Mouse (Mus musculus): ENCODE data around the gene Actg1. TPM values are rescaled to one million over a fixed set of nuclear protein-coding genes. Genes with fewer than 3 reads are reported as not detected.

The Actg1 gene
- polyA plus RNA-seq, 1 experiment from 2014 or later, result 2,965 TPM

DNA sequence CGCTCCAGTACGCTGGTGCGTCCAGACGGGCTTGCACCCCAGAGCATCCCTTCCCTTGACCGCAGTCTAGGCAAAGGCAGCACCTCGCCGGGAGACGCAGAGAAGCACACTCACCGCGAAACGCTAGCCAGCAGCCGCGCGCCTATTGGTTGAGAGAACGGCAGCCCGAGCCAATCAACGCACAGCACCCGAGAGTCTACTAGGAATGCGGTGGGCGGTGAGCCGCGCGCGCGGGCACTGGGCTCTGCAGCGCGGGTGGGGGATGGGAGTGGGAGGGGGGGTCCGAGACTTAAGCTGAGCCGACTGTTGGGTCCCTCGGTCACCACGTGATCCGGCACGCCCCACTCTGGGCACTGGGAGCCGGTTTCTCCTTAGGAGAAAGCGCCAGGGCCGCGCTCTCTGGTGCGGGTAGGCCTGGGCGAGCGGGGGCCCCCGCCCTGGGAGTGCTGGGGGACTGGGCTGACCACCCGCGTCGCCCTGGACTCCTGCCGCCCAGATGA, 37.5 kb downstream of the Actg1 start:
- ATAC-seq (ENCODE audit: low FRiP score) (peak; percentile 91), DNase-seq (ENCODE audit: low spot score, missing footprints) (peak; percentile 99)
- Histone ChIP-seq H3K27me3 (ENCODE audit: control insufficient read depth, insufficient read depth, low read length) (peaks cover 9% of the 10 kb centered on the region; the same call in 1 of the 2 replicates), H3K4me1 (ENCODE audit: control insufficient read depth, insufficient read depth, low read length) (peaks cover 48% of the 10 kb centered on the region), H3K9ac (ENCODE audit: low read length) (peak overlapping the region; percentile 79), H3K4me3 (ENCODE audit: low read depth, low read length) (peak overlapping the region; percentile 32), H3K36me3 (ENCODE audit: control insufficient read depth, insufficient read depth, low read length) (no peaks in the 10 kb centered on the region), H3K9me3 (ENCODE audit: control insufficient read depth, low read length) (no peaks in the 10 kb centered on the region), H3K27ac (ENCODE audit: low read depth, low read length) (peak overlapping the region; percentile 93), H3K4me2 (peak overlapping the region; percentile 77)
- 1% methylated on average over 45 of the region's 45 CpGs for WGBS

DNA sequence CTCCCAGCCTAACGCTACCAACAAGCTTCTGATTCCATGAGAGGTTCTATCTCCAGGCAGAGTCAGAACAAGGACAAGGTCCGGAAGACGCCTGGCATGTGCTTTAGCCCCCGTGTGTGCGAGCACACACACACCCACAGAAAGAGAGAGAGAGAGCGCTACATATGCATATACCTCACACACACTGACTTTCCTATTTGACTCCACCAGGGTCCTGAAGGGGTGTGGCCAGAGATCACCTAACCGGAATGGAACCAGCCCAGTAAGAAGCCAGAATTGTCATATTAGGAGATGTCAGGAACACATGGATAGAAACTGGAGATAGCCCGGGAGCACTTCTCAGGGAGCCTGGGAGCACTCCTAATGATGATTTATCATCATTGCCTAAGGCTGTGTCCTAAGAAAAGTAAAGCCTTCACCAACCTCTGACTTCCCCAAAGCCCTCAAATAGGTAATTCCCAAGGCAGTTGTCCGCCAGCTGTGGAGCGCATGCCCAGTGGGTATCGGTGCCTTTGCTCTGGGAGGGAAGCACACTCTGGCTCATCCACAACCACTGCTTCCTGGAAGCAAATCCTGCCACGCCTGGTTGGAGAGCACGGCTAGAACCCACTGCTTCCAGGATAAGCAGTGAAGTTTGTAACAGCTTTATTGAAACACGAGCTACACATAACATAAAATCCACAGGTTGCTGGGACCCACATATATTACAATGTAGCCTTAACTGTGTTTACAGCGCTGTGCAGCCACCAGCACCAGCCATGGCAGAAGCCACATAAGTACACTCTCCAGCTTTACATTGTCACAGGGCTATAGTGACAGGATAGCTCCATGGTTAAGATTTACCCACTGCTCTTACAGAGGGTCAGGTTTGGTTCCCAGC, 39.7 kb downstream of the Actg1 start:
- no peaks in the 10 kb centered on the region for H3K9me3 ChIP-seq (ENCODE audit: control insufficient read depth, low read length)
- DNase-seq (ENCODE audit: low spot score, missing footprints) (peak; percentile 81), ATAC-seq (ENCODE audit: low FRiP score) (no peak)
- WGBS, result 54% methylated on average over 15 of the region's 15 CpGs
- peaks cover 53% of the 10 kb centered on the region for H3K4me1 ChIP-seq (ENCODE audit: control insufficient read depth, insufficient read depth, low read length)
- no peak overlapping the region for H3K4me3 ChIP-seq (ENCODE audit: low read depth, low read length)
- H3K4me2 ChIP-seq, result no peak overlapping the region
- H3K27ac ChIP-seq (ENCODE audit: low read depth, low read length), result no peak overlapping the region
- H3K36me3 ChIP-seq (ENCODE audit: control insufficient read depth, insufficient read depth, low read length), result no peaks in the 10 kb centered on the region
- no peak overlapping the region for H3K9ac ChIP-seq (ENCODE audit: low read length)
- H3K27me3 ChIP-seq (ENCODE audit: control insufficient read depth, insufficient read depth, low read length), result peaks cover 10% of the 10 kb centered on the region; the same call in 1 of the 2 replicates

DNA sequence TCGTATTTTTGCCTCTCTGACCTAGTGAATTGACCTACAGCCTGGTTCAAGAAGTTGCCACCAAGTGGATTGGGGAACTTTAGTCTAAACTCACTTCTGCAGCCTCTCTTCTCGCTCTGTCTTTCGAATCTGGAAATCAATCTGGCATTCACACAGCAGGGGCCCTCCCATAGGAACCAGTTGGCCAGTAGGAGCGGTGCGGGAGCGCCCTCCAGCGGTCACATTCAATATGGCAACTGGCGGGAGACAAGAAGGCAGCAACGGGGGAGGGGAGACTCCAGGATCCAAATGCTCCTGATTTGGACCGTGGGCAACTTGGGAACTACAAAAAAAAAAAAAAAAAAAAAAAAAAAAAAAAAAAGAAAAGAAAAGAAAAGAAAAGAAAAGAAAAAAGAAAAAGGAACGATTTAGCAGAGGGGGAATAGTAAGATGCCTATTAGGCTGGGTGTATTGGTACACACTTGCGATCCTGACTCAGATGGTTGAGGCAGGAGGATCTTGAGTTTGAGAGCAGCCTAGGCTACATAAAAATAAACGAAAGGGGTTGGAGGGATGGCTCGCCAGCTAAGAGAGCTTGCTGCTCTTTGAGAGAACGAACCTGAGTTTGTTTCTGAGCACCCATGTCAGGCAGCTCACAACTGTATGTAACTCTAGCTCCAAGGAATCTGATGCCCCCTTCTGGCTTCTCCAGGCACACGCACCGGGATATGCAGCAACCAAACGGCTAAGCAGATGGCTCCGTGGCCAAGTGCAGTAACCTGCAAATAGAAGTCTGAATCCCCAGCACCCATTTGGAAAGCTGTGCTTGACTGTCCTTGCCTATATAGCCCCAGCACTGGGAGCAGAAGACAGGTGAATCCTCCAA, 40.5 kb downstream of the Actg1 start:
- WGBS, result 7% methylated on average over 19 of the region's 19 CpGs
- peak; percentile 100 for DNase-seq (ENCODE audit: low spot score, missing footprints)
- Histone ChIP-seq H3K27ac (ENCODE audit: low read depth, low read length) (peak overlapping the region; percentile 8; the same call in 1 of the 2 replicates), H3K27me3 (ENCODE audit: control insufficient read depth, insufficient read depth, low read length) (peaks cover 10% of the 10 kb centered on the region; the same call in 1 of the 2 replicates), H3K4me2 (peak overlapping the region; percentile 19; the same call in 1 of the 2 replicates), H3K4me1 (ENCODE audit: control insufficient read depth, insufficient read depth, low read length) (peaks cover 53% of the 10 kb centered on the region), H3K9me3 (ENCODE audit: control insufficient read depth, low read length) (no peaks in the 10 kb centered on the region), H3K4me3 (ENCODE audit: low read depth, low read length) (no peak overlapping the region), H3K9ac (ENCODE audit: low read length) (no peak overlapping the region), H3K36me3 (ENCODE audit: control insufficient read depth, insufficient read depth, low read length) (no peaks in the 10 kb centered on the region)
- ATAC-seq (ENCODE audit: low FRiP score), result no peak

DNA sequence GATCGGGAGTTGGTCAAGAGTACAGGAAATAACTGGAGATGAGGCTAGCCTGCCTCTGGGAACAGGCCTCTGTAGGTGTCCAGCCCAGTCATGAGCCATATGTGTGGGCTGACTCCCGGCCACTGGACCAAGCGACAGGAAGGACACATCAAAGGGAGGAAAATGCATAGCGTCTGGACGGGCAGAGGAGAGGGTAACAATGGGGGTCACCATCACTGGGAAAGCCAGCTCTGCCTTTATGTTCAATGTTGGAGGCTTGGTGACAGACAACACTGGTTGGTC, 41.3 kb downstream of the Actg1 start:
- Histone ChIP-seq H3K4me2 (peak overlapping the region; percentile 19; the same call in 1 of the 2 replicates), H3K9ac (ENCODE audit: low read length) (peak overlapping the region; percentile 9; the same call in 1 of the 2 replicates), H3K36me3 (ENCODE audit: control insufficient read depth, insufficient read depth, low read length) (no peaks in the 10 kb centered on the region), H3K27me3 (ENCODE audit: control insufficient read depth, insufficient read depth, low read length) (peaks cover 10% of the 10 kb centered on the region; the same call in 1 of the 2 replicates), H3K4me1 (ENCODE audit: control insufficient read depth, insufficient read depth, low read length) (peaks cover 53% of the 10 kb centered on the region), H3K4me3 (ENCODE audit: low read depth, low read length) (no peak overlapping the region), H3K27ac (ENCODE audit: low read depth, low read length) (no peak overlapping the region), H3K9me3 (ENCODE audit: control insufficient read depth, low read length) (no peaks in the 10 kb centered on the region)
- DNase-seq (ENCODE audit: low spot score, missing footprints) (no peak), ATAC-seq (ENCODE audit: low FRiP score) (no peak)
- WGBS, result 7% methylated on average over 5 of the region's 5 CpGs

DNA sequence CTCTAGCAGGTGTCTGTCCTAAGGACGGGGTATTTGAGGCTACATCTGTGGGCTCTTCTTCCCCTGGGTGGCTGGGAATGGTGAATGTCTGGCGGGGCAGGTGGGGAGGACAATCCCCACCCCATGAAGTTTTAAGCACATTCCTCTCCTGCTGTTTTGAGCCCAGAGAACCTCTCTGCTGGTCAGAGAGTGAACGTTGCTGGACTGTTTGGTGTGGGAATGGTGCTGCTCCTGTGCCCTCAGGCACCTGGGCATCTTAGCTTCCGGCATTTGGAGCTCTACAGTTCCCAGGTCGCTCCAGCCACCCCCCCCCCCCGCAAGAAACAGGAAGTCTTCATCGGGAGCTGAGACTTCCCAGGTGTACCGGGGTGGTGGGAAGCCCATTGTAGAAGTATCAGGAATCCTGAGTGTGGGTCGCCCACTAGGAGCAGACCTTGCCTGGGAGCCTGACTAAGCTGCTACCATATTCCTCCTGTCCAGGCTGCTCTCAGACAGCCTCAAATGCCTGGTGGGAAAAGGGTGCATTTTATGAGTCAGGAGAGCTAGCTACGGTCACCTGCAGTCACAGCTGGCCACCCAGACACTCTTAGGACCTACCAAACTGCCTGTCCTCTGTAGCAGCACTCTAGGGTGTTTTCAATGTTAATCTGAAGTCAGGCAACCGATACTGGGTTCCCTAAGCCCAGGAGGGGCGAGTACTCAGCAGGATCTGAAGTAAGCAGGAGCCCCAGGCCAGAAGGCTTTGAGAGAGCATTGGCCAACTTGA, 41.8 kb downstream of the Actg1 start:
- ATAC-seq (ENCODE audit: low FRiP score), result no peak
- DNase-seq (ENCODE audit: low spot score, missing footprints), result no peak
- H3K9ac ChIP-seq (ENCODE audit: low read length), result peak overlapping the region; percentile 9
- H3K27ac ChIP-seq (ENCODE audit: low read depth, low read length), result no peak overlapping the region
- 50% methylated on average over 12 of the region's 12 CpGs for WGBS
- no peak overlapping the region for H3K4me3 ChIP-seq (ENCODE audit: low read depth, low read length)
- no peak overlapping the region for H3K4me2 ChIP-seq
- no peaks in the 10 kb centered on the region for H3K36me3 ChIP-seq (ENCODE audit: control insufficient read depth, insufficient read depth, low read length)
- H3K9me3 ChIP-seq (ENCODE audit: control insufficient read depth, low read length), result no peaks in the 10 kb centered on the region
- H3K4me1 ChIP-seq (ENCODE audit: control insufficient read depth, insufficient read depth, low read length), result peaks cover 51% of the 10 kb centered on the region
- peaks cover 10% of the 10 kb centered on the region; the same call in 1 of the 2 replicates for H3K27me3 ChIP-seq (ENCODE audit: control insufficient read depth, insufficient read depth, low read length)

DNA sequence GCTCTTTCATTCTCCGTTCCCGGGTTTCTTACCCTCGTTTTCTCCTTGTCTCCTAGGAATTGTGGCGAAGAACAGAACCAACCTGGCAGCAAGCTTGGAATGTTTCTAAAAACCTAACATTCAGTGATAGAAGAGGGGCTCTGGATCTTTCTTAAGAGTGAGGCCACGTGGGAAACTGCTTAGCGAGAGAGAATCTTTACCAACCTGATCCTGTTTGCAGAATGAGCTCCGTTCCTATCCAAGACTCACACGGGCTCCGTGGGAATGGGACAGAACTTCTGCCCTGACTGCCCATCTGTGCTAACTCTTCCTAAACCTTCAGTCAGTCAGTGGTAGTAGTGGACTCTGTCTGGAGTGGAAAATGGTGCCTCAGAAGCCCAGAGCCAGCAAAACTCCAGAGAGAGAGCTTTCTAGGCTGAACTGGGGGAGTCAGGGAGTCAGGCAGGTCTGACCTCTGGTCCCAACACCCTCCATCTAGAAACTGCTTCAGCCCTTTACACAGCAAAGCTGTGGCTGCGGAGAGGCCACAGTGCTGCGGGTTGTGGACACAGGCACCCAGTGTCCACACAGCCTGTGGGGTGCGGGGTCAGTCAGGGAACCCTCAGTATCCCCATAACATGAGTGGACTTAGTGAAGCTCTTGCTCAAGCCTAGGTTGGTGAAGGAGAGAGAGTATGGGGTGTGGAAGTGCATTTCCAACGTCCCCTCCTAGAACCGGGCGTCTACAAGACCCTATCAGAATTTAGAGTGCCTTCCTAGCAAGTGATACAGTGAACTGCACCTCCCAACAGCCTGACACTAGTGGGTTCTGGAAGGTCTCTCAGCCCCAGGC, 42.6 kb downstream of the Actg1 start:
- Histone ChIP-seq H3K4me1 (ENCODE audit: control insufficient read depth, insufficient read depth, low read length) (peaks cover 45% of the 10 kb centered on the region), H3K4me2 (peak overlapping the region; percentile 49), H3K27ac (ENCODE audit: low read depth, low read length) (peak overlapping the region; percentile 37), H3K27me3 (ENCODE audit: control insufficient read depth, insufficient read depth, low read length) (peaks cover 10% of the 10 kb centered on the region; the same call in 1 of the 2 replicates), H3K9me3 (ENCODE audit: control insufficient read depth, low read length) (no peaks in the 10 kb centered on the region), H3K4me3 (ENCODE audit: low read depth, low read length) (peak overlapping the region; percentile 38), H3K36me3 (ENCODE audit: control insufficient read depth, insufficient read depth, low read length) (no peaks in the 10 kb centered on the region), H3K9ac (ENCODE audit: low read length) (peak overlapping the region; percentile 56)
- 25% methylated on average over 15 of the region's 15 CpGs for WGBS
- ATAC-seq (ENCODE audit: low FRiP score) (no peak), DNase-seq (ENCODE audit: low spot score, missing footprints) (peak; percentile 90)

DNA sequence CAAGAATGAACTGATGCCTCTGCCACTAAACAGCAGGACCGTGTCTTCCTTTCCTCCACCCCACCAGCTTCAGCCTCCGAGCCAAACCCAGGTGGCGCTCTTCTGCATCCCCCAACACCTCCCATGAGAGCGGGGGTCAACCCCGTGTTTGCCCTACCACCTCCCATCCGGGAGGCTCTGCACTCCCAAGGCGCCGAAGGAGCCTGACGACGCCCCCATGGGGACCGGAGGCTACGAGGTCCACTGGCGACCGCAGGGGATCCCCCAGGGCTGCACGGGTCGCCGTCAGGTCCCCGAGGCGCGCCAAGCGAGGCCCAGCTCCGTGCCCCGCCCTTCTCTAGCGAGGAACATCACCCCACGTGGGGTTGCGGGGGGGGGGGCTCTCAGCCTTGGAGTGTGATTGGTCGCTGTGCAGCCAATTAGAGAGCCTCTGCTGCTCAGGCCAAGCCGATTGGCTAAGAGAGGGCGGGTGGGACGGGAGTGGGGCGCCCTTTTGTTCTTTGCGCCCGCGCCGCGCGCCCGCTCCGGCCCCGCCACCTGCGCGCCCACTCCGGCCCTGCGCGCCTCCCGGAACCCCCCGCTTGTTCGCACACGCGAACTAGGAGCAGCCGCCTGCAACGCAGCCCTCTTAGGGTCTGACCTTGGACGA, 43.3 kb downstream of the Actg1 start:
- DNase-seq (ENCODE audit: low spot score, missing footprints), result peak; percentile 100
- WGBS, result under 1% methylated on average over 53 of the region's 53 CpGs

More for the DNA sequence above, 43.3 kb downstream of the Actg1 start:
- Histone ChIP-seq H3K27ac (ENCODE audit: low read depth, low read length) (peak overlapping the region; percentile 62), H3K4me3 (ENCODE audit: low read depth, low read length) (peak overlapping the region; percentile 38), H3K9me3 (ENCODE audit: control insufficient read depth, low read length) (no peaks in the 10 kb centered on the region), H3K4me2 (peak overlapping the region; percentile 49), H3K9ac (ENCODE audit: low read length) (peak overlapping the region; percentile 70), H3K27me3 (ENCODE audit: control insufficient read depth, insufficient read depth, low read length) (peaks cover 10% of the 10 kb centered on the region; the same call in 1 of the 2 replicates), H3K36me3 (ENCODE audit: control insufficient read depth, insufficient read depth, low read length) (no peaks in the 10 kb centered on the region), H3K4me1 (ENCODE audit: control insufficient read depth, insufficient read depth, low read length) (peaks cover 40% of the 10 kb centered on the region)
- peak; percentile 95 for ATAC-seq (ENCODE audit: low FRiP score)

Data from midbrain, embryonic 11.5 days (tissue).